Mouse (Mus musculus) heart, adult 2 months (tissue): ENCODE results near the gene Pgm5.

Source experiments
- EP300 ChIP-seq: fragments of 200-500 bp; IDR thresholded peaks from 2 replicates; pipeline ENCODE4 v1.6.1; 2011; ENCODE audit warnings: low read depth, low read length, control low read depth; ENCODE audit not compliant: insufficient read depth
- POLR2A ChIP-seq: fragments of 200-500 bp; IDR thresholded peaks from 2 replicates; pipeline ENCODE4 v1.6.1; 2011; ENCODE audit warnings: mild to moderate bottlenecking, low read depth, low read length, control low read depth; ENCODE audit not compliant: insufficient read depth

DNA sequence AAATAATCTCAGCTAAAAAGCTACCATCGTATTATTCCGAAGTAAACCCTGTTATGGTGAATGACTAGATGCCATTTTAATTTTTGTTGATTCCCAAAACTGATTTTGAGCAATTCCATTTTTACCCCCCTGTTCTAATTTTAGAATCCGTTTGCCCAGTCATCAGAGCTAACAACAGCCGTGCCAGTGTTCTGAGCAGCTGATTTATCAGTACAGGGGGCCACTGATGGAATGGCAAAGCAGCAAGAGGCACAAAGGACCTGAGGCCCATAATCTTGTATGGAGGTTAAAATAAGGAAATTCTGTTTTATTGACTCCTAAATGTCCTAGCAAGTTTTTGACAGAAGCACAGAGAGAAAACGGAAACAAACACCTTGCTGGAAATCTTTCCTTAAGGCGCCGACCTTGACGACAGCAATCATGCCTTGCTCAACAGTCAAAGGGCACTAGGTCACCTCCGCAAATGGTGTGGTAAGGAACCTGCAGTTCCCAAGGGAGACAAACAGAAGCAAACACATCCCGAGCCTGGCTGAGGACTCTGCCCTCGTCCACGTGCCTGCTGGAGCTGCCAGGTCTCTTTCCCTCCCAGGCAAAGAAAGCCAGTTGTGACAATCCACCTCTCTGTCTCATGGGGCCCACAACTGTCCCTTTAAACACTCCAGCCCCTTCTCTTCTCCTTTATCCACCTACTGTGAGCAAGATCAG, 178.5 kb downstream of the Pgm5 start:
- TF ChIP-seq POLR2A (no peak), EP300 (peak; percentile 79; the same call in 1 of the 2 replicates)
